Mouse (Mus musculus) telencephalon, adult 2 months (tissue): Measurements from ENCODE around the gene Urah.

ENCODE experiments used
- DNase-seq: peaks from one replicate; pipeline ENCODE4 v3.0.0-alpha.2; 2011; ENCODE audit warnings: low read depth, low spot score

Gene Urah

GRCm38 (mm10) chr7:140874224-140874623 is 39.4 kb downstream of the Urah start:
- no peak for DNase-seq

- DNase-seq = no peak
These were observed 42.5 kb downstream of the Urah start for GRCm38 (mm10) chr7:140877364-140877763.

GRCm38 (mm10) chr7:140879355-140879754 is 44.5 kb downstream of the Urah start:
- DNase-seq = no peak

- DNase-seq = no peak
These were observed 45.6 kb downstream of the Urah start for GRCm38 (mm10) chr7:140880419-140880818.

GRCm38 (mm10) chr7:140880865-140881515 is 46.2 kb downstream of the Urah start:
- no peak for DNase-seq

GRCm38 (mm10) chr7:140881696-140882468 is 47.1 kb downstream of the Urah start, which contains the start of the genes Psmd13 and Sirt3:
TSS of gene Psmd13 (plus strand) at chr7:140881968.
TSS of gene Sirt3 (minus strand) at chr7:140882309.
- peak; percentile 92 for DNase-seq

- DNase-seq = no peak
These were observed 47.6 kb downstream of the Urah start for GRCm38 (mm10) chr7:140882469-140882803.
